Mouse (Mus musculus) midbrain, embryonic 11.5 days (tissue): Measurements from ENCODE around the gene Cxcl3. TPM values are rescaled to one million over a fixed set of nuclear protein-coding genes. Genes with fewer than 3 reads are reported as not detected.

Experiments used
- ATAC-seq: fragments of 200-750 bp; cut with Nextera tagmentation; 2 replicates; pipeline ENCODE4 v1.8.0; 2017; ENCODE audit warnings: moderate TSS enrichment, moderate library complexity; ENCODE audit not compliant: low FRiP score
- DNase-seq: peaks from one replicate; pipeline ENCODE4 v3.0.0; 2015; ENCODE audit warnings: low spot score; ENCODE audit errors: missing footprints
- H3K27ac ChIP-seq: fragments of 300-500 bp; sonication (generic); 2 replicates; pipeline ENCODE4 v1.5.1; 2014; ENCODE audit warnings: low read depth, low read length
- H3K27me3 ChIP-seq: fragments of 300-500 bp; sonication (generic); 2 replicates; pipeline ENCODE4 v1.6.1; 2014; ENCODE audit warnings: mild to moderate bottlenecking, low read length, moderate library complexity, mixed read lengths; ENCODE audit not compliant: control insufficient read depth, insufficient read depth
- H3K36me3 ChIP-seq: fragments of 300-500 bp; sonication (generic); 2 replicates; pipeline ENCODE4 v1.6.1; 2014; ENCODE audit warnings: mild to moderate bottlenecking, low read length, moderate library complexity, mixed read lengths; ENCODE audit not compliant: control insufficient read depth, insufficient read depth
- H3K4me1 ChIP-seq: fragments of 300-500 bp; sonication (generic); 2 replicates; pipeline ENCODE4 v1.6.1; 2014; ENCODE audit warnings: low read length; ENCODE audit not compliant: control insufficient read depth, insufficient read depth
- H3K4me2 ChIP-seq: fragments of 300-500 bp; sonication (generic); 2 replicates; pipeline ENCODE4 v1.6.1; 2014; ENCODE audit warnings: mild to moderate bottlenecking, moderate library complexity
- H3K4me3 ChIP-seq: fragments of 300-500 bp; sonication (generic); 2 replicates; pipeline ENCODE4 v1.5.1; 2014; ENCODE audit warnings: low read depth, low read length
- H3K9ac ChIP-seq: fragments of 300-500 bp; sonication (generic); 2 replicates; pipeline ENCODE4 v1.6.1; 2014; ENCODE audit warnings: low read length
- H3K9me3 ChIP-seq: fragments of 300-500 bp; sonication (generic); 2 replicates; pipeline ENCODE4 v1.6.1; 2016; ENCODE audit warnings: low read length; ENCODE audit not compliant: control insufficient read depth
- whole genome bisulfite sequencing: fragments of 180-500 bp; shearing (Covaris S2); extraction: QIAGEN DNeasy Blood & Tissue Kit; methylation state at CpG from one replicate; pipeline ENCODE4 v1.1.7; 2014; 5-methylcytosine and 5-hydroxymethylcytosine counted together
- polyA plus RNA-seq: library from polyadenylated mRNA; unstranded; fragments of >200 nt; fragmentation: Nextera tagmentation; extraction: Ambion mirVana; gene quantifications from 2 replicates; pipeline ENCODE4 v1.2.1, GENCODE M21; 2014

Gene Cxcl3
- polyA plus RNA-seq, 1 experiment from 2014 or later = not detected

DNA sequence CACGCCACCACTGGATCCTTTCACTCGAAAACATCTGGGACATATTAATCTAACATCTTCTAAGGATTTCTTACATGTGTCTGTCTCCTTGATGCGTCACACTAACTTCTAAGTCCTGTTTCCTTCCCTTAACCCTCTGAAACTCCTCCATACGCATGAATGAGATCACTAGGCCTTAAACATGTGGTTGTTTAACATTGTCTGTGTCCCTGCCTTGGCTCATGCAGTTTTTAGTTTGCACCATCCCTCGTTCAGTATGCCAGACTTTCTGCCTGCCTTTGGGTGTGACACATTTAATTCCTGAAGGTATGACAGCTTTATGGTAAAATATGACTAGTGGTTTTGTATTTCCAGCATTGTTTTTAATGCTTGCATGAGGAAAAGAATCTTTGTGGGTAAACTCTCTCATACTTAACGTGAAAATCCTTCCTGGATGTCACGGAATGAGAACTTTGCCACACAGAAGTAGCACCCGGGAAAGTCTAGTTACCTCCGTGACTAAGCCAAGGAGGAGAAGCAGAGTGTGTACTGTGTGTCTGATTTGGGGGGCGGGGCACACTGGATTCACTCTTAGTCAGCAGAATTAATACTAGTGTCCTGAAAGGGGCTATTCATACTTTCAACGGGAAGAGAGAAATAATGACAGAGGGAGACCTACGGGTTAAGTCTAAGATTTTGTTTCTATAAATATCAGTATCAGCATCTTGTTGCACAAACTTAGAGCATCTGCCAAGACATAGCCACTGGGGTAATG is 21.8 kb upstream of the Cxcl3 start:
- Histone ChIP-seq H3K36me3 (no peaks in the 10 kb centered on the region), H3K4me3 (no peak overlapping the region), H3K27me3 (peaks cover 8% of the 10 kb centered on the region; the same call in 1 of the 2 replicates), H3K9ac (no peak overlapping the region), H3K9me3 (no peaks in the 10 kb centered on the region), H3K27ac (no peak overlapping the region), H3K4me1 (peaks cover 3% of the 10 kb centered on the region; the same call in 1 of the 2 replicates), H3K4me2 (no peak overlapping the region)
- ATAC-seq (no peak), DNase-seq (no peak)
- 85% methylated on average over 12 of the region's 12 CpGs for WGBS

DNA sequence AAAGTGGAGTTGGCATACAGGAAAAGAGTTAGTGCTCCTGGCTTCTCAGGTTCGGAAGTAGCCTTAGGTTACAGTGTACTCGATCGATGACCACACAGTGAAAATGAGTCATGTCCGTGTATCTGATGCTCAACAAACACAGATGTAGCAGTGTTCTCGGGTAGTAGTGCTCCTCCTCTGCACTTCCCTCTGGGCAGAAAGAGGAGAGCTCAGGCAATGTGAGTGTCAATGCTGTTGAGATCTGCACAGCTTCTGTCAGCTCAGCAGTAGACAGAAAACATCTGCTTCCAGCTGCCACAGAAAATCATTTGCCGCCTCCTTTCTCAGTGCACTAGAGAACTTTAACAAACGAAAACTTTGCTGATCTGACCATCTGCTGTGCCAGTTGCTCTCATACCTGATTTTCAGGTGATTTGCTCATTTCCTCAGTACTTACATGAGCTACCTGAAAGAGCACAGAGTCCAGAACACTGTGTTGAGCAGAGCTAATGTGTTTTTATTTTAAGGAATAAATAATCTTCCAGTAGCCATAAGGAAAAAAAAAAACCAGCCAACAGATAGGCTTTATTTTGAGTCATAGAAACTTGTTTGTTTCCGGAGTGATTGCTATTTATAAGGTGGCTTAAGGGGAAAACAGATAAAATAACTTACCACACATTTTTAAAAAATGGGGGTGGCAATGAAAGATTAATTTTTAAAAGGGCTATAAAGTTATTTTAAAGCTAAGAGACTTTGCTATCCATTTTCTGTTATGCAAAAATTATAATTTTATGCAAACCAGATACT is 19.9 kb upstream of the Cxcl3 start:
- ATAC-seq (no peak), DNase-seq (no peak)
- H3K27ac ChIP-seq = no peak overlapping the region
- no peaks in the 10 kb centered on the region for H3K4me1 ChIP-seq
- 81% methylated on average over 8 of the region's 8 CpGs for WGBS
- H3K4me2 ChIP-seq = no peak overlapping the region
- H3K9ac ChIP-seq = no peak overlapping the region
- H3K27me3 ChIP-seq = no peaks in the 10 kb centered on the region
- no peaks in the 10 kb centered on the region for H3K9me3 ChIP-seq
- H3K36me3 ChIP-seq = no peaks in the 10 kb centered on the region
- no peak overlapping the region for H3K4me3 ChIP-seq

DNA sequence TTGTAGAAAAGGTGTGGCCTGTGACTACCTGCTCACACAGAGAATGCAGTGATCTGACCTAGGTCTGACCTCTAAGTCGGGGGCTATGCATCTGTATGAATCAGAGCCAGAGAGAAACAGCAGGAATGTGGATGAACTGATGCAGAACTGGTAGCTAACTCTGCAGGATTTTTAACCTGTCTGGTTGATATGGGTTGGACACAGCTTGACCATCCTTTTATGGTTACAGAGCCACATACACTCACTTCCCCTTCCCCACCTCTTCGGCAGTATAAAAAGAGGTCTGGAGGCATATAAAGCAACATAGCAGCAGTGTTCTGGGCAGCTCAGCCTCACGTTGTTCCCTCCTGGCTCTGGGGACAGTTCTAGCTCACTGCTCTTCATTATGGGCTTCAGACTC is 17.7 kb upstream of the Cxcl3 start, which contains the start of gene Ppbp:
Ppbp (plus strand) TSS at position 301 of the 400 bp plus-strand sequence.
- Histone ChIP-seq H3K36me3 (no peaks in the 10 kb centered on the region), H3K9ac (no peak within 1 kb of the TSS), H3K27me3 (no peaks in the 10 kb centered on the region), H3K27ac (no peak within 1 kb of the TSS), H3K9me3 (no peaks in the 10 kb centered on the region), H3K4me2 (no peak within 1 kb of the TSS), H3K4me1 (no peaks in the 10 kb centered on the region), H3K4me3 (no peak within 1 kb of the TSS)
- WGBS = 66% methylated on average over 3 of the region's 3 CpGs
- DNase-seq = no peak
- ATAC-seq = no peak

DNA sequence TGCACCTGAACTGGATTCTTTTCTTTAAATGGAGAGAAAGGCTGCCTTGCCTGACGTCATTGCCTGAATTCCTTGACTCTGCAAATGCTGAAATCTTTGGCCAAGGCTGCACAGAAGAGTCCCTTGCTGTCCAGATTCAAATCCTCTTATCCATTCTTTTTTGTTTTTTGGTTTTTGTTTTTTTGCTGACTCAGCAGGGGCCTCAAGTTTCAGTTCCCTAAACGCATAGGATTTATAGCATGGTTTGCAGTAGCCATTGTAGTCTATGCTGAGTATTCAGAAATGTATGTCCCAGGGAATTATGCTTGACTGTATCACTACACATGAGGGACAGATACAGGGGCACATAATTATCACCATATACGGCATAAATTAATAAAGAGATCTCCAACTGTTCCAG is 14.5 kb upstream of the Cxcl3 start:
- no peaks in the 10 kb centered on the region for H3K36me3 ChIP-seq
- H3K4me2 ChIP-seq = no peak overlapping the region
- H3K9me3 ChIP-seq = no peaks in the 10 kb centered on the region
- ATAC-seq (no peak), DNase-seq (no peak)
- H3K27ac ChIP-seq = no peak overlapping the region
- no peaks in the 10 kb centered on the region for H3K4me1 ChIP-seq
- no peak overlapping the region for H3K9ac ChIP-seq
- no peak overlapping the region for H3K4me3 ChIP-seq
- H3K27me3 ChIP-seq = no peaks in the 10 kb centered on the region
- 78% methylated on average over 3 of the region's 3 CpGs for WGBS

DNA sequence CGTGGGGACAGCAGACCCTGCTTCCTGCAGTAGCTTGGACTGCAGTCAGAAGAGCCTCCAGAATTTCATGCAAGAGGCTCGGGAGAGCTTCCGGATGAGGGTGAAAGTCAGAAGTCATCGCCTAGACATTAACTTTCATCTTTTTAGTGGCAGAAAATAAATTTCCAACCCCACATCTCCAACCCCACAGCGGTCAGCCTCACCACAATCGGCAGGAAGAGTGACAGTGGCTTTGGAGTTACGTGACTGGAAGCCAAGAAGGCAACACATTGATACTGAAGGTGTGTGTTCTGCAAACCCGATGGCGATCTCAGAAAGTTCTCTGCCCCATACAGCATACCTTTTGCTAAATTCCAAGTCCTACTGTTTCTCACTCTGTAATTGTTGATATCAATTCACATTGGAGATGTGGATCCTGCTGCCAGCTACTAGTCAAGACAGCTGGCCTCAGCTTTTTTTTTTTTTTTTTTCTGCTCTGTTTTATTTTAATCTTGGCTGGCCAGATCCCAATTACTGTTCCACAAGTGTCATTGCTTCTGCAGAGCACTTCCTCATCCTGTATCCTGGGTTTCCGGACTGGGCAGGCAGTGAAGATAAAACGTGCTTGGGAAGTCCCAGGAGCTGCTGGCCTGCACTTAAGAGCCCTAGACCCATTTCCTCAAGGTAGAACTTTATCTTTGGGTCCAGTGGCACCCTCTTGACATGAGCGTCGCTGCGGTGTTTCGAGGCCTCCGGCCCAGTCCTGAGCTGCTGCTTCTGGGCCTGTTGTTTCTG is 13.8 kb upstream of the Cxcl3 start, which contains the start of gene Pf4:
Pf4 (plus strand) TSS at position 556 of the 774 bp plus-strand sequence.
- H3K4me1 ChIP-seq = no peaks in the 10 kb centered on the region
- H3K27me3 ChIP-seq = no peaks in the 10 kb centered on the region
- no peak within 1 kb of the TSS for H3K4me3 ChIP-seq
- no peak within 1 kb of the TSS for H3K27ac ChIP-seq
- H3K4me2 ChIP-seq = no peak within 1 kb of the TSS
- no peaks in the 10 kb centered on the region for H3K36me3 ChIP-seq
- 86% methylated on average over 16 of the region's 16 CpGs for WGBS
- ATAC-seq (no peak), DNase-seq (no peak)
- H3K9me3 ChIP-seq = no peaks in the 10 kb centered on the region
- no peak within 1 kb of the TSS for H3K9ac ChIP-seq

DNA sequence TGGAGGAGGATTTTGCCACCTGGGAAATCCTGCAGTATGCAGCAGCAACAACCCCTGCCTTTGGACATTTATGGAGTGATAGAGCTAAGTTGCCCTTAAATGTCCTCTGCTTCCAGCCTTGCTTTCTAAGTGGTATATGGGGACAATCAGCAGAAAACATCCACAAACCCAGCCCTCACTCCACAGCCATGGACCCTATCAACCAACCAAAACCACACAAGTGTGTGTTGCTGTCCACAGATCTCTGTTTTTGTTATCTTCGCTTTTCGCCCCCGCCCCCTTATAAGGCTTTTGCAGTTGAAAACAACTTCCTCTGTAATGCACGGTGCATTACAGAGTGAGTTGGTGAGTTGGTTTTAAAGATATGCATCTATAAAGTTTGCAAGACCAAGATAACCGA is 10.3 kb upstream of the Cxcl3 start:
- Histone ChIP-seq H3K9ac (no peak overlapping the region), H3K36me3 (no peaks in the 10 kb centered on the region), H3K4me2 (no peak overlapping the region), H3K9me3 (no peaks in the 10 kb centered on the region), H3K27me3 (no peaks in the 10 kb centered on the region), H3K4me3 (no peak overlapping the region), H3K4me1 (no peaks in the 10 kb centered on the region), H3K27ac (no peak overlapping the region)
- DNase-seq (no peak), ATAC-seq (no peak)
- WGBS = 92% methylated on average over 5 of the region's 5 CpGs

DNA sequence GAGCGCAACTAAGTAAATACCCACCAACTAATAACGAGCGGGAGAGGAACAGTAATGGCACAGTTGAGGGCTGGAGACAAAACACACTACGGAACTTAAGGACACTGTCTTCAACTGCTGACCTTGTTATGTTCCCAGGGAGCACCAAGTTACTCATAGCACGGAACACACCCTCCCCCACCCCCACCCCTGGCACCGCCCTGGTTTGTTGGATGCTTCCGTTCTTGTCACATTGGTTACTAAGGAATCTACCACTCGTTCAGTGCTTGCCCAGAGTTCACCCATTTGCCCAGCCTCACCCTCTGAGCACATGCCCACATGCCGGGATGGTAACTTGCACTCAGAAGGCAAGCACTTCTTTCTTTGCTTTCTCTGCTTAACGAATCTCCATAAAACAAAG is 8.3 kb upstream of the Cxcl3 start:
- Histone ChIP-seq H3K4me2 (no peak overlapping the region), H3K27me3 (no peaks in the 10 kb centered on the region), H3K4me1 (no peaks in the 10 kb centered on the region), H3K4me3 (no peak overlapping the region), H3K9ac (no peak overlapping the region), H3K9me3 (no peaks in the 10 kb centered on the region), H3K27ac (no peak overlapping the region), H3K36me3 (no peaks in the 10 kb centered on the region)
- WGBS = 80% methylated on average over 10 of the region's 10 CpGs
- ATAC-seq (no peak), DNase-seq (no peak)

DNA sequence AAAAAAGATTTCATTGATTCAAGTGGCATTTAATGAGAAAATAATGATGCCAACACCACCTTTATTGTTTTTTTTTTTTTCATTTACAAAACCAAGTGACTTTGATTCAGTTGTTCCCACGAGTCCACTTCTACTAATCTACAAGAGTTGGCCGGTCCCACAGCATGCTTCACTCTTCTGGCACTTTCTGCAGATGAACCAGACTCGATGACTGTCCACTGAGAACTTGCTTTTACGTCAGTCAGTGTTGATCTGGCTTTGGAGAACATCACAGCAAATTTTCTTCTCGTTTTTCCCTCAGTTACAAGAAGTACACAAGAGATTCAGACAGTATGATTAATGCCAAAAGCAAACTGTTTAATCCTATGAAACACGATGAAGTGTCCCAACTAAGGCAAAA is 7.0 kb upstream of the Cxcl3 start:
- WGBS = 81% methylated on average over 6 of the region's 6 CpGs
- no peak overlapping the region for H3K27ac ChIP-seq

More for the DNA sequence above, 7.0 kb upstream of the Cxcl3 start:
- Histone ChIP-seq H3K9ac (no peak overlapping the region), H3K4me2 (no peak overlapping the region), H3K4me3 (no peak overlapping the region), H3K9me3 (no peaks in the 10 kb centered on the region), H3K27me3 (no peaks in the 10 kb centered on the region), H3K36me3 (no peaks in the 10 kb centered on the region), H3K4me1 (no peaks in the 10 kb centered on the region)
- DNase-seq (no peak), ATAC-seq (no peak)
